Mouse (Mus musculus): Measurements from ENCODE around the gene Prkce.

DNA sequence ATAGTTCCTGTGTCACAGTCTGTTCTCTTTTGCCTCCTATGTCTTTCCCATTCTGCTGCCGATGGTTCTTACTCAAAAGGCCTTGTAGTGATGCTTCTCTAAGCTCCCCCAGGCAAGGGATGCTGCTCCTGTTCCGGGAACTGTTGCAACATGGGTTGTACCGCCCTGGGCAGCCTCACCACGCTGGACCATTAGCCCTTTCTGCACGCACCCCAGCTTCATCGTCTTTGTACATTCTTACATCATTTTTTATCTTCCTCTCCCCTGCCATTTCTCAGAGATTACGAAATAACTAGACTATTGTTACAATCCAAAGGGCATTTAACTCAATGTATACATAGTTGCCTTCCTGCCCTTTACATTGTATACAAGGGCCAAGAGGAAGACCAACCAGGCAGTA is 3.2 kb upstream of the Prkce start:
- TF ChIP-seq CTCF (IDR thresholded peaks at IDR 0.05; ENCODE audit: low read depth) (no peak), EP300 (IDR thresholded peaks at IDR 0.05; ENCODE audit: low read depth) (no peak)
